Mouse (Mus musculus): ENCODE results near the gene Hist1h4h.
"Not testable (repeated sequence)": the region's sequence is repeated elsewhere in the genome, so short reads cannot be mapped to it uniquely, and the experiment has no call there.

The Hist1h4h gene

GRCm38 (mm10) chr13:23575864-23576313 lies 45.0 kb downstream of the Hist1h4h start:
- DNase-seq (ENCODE audit: low read depth, low spot score), result not testable (repeated sequence)

DNA sequence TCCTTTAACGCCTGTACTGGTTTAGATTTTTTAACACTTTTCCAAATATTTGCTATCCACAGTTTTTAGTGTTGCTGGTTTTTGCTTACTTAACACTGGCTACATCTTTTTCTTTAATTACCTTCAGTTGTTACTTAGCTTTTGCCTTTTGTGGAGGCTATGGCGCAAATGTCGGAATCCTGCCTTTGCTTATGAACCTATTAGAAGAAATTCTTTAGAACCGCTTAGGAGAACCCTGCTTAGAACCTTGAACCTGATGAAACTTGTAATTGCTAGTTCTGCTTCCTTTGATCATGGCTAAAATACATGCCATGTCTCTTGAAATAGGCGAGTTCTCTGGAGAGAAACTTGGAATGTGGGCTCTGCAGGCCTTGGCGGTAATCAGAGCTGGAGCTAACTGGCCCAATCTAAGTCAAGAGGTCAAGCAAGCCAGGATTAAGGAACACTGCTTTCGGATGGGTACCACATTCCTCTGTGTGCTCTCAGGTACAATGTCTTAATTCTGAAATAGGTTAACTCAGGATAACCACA lies 45.6 kb downstream of the Hist1h4h start:
- no peak for DNase-seq (ENCODE audit: low read depth, low spot score)

DNA sequence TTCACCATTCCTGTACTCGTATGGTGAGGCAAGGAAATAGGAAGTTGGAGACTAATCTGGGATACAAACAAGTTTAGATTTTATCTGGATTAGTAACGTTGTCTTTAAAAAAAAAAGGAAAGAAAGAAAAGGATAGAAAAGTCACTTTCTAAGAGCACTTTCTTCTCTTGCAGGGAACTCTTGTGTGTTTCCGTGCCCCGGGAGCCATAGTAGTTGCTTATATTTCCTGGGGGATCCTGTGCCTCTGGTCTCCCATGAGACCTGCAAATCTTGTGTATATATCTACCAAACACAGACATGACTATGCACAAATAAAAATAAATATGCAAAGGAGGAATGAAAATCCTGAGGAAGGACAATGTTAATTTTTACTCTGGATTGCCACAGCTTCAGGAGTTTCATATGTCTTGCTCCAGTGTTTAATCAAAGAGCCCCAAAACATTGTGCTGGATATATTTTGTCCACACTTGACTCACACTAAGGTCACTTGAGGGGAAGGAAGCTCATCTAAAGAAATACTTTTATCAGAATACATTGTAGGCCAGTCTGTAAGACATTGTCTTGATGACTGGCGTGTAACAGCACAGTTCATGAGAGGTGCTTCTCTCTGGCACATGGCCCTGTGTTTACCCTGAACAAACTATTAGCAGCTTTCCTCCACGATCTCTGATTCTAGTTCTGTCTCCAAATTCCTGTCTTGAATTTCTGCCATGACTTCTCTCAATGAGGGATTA lies 46.2 kb downstream of the Hist1h4h start:
- no peak for DNase-seq (ENCODE audit: low read depth, low spot score)

DNA sequence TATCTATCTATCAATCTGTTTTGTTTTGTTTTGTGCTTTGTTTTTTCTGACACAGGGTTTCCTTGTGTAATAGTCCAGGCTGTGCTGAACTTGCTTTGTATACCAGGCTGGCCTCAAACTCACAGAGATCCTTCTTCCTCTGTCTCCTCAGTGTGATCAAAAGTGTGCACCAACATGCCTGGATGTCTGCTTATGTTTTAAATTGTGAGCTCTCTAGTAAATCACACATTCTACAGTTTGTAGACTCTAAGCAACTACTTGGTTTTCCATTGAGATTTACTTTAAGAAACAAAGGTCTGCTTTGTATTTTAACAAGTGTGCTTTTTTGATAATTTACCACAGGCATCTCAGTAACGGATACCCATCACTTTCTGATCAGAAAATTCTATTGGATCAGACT lies 47.0 kb downstream of the Hist1h4h start:
- no peak for DNase-seq (ENCODE audit: low read depth, low spot score)

Data from brain, embryonic 18.5 days (tissue).